Mouse (Mus musculus) lung, postnatal 10 days (tissue): ENCODE data around the gene Spata20.
A peak's percentile ranks its signal among the peaks of the same experiment; 100 is the strongest.

Experiments
- DNase-seq: peaks from one replicate; pipeline ENCODE4 v3.0.0; 2021

Gene Spata20

DNA sequence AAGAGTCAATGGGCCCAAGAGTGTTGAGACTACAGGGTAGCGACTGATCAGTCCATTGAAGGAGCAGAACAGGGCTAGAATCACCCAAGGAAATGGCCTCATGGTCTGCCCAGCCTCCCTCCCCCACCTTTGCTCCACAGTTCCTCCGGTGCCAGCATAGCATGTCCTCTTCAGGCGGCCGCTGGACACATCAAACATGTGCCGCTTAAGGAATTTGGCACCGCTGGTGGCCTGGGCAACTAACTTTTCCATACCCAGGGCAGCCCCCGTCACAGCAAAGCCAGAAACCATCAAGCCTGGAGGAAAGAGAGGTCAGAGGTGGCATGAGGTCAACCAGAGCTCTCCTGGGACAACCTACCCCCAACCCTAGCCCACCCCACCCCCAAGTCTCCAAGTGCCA is 4.0 kb downstream of the Spata20 start:
- DNase-seq, result no peak

DNA sequence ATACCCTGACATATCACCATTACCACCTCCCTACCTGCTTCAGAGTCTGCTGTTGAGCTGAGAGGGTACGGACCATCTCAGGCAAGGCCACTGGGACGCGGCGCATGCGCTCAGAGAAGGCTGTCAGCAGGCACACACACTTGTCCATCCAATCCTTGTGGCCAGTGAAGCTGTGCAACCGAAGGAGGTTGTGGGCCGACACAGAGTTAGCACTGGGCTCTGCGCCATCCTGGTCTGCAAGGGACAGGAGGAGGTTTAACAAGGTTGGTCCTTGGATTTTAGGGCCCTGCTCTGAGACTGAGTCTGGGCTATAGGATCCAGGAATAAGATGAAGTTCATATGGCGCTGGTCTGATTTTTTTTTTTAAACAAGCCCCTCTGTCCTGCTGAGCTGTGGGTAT is 5.6 kb downstream of the Spata20 start:
- no peak for DNase-seq

GRCm38 (mm10) chr11:94477651-94478050 is 8.3 kb downstream of the Spata20 start:
- DNase-seq, result no peak

- DNase-seq, result no peak
These were observed 10.3 kb downstream of the Spata20 start for GRCm38 (mm10) chr11:94475722-94476121.

DNA sequence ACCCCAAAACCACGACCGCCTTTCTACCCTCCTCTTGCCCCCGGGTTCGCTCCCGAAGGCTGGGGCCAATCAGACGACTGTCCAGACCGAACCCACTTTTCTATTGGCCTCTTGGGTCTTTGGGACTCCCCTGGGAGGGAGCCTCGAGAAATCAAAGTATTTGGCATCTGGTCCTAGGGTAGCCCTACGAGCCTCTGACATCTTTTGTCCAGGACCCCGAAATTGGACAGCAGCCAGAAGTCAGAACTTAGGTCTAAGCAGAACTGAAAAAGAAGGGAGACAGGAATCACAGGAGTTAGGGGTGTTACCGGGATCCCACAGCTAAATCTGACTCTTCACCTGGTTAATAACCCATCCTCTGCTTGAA is 11.5 kb downstream of the Spata20 start:
- no peak for DNase-seq

GRCm38 (mm10) chr11:94473707-94474543 is 12.1 kb downstream of the Spata20 start, which contains the start of gene Cacna1g:
TSS of gene Cacna1g (minus strand) at chr11:94474198.
- peak; percentile 95 for DNase-seq

DNA sequence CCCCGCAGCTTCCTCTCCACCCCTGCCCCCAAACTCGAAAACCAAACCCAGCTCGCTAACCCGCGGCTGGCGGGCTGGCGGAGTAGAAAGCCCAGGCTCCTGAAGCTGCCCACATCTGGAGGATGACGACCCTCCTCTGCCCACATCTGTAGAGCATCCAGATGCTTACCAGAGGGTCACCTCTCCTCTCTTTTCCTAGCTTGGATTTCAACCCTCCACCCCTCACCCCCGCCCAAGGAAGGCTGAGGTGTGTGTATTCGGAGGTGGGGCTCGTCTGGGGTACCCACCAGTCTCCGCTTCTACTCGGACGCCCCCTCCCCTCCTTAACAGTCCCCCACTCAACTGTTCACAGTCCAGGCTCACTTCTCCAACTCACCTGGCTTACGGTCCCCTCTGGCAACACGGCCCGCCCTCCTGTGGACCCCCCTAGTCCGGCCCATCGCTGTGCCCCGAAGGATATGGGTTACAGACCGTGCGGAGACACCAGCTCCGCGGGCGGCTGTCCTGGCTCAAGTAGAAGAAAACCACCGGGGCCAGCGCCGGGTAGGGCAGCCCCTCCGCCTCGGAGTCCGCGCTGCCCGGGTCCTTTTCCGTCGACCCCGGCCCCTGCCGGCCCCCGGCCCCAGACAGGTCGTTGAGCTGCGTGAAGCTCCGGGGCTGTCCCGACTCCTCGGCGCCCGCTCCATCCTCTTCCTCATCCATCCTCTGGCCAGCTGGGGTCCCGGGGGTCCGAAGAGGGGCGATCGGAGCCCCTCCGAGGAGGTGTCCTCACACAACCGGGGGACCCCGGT is 12.9 kb downstream of the Spata20 start:
- DNase-seq, result no peak

- DNase-seq, result no peak
These were observed 13.4 kb downstream of the Spata20 start for GRCm38 (mm10) chr11:94472585-94472915.

DNA sequence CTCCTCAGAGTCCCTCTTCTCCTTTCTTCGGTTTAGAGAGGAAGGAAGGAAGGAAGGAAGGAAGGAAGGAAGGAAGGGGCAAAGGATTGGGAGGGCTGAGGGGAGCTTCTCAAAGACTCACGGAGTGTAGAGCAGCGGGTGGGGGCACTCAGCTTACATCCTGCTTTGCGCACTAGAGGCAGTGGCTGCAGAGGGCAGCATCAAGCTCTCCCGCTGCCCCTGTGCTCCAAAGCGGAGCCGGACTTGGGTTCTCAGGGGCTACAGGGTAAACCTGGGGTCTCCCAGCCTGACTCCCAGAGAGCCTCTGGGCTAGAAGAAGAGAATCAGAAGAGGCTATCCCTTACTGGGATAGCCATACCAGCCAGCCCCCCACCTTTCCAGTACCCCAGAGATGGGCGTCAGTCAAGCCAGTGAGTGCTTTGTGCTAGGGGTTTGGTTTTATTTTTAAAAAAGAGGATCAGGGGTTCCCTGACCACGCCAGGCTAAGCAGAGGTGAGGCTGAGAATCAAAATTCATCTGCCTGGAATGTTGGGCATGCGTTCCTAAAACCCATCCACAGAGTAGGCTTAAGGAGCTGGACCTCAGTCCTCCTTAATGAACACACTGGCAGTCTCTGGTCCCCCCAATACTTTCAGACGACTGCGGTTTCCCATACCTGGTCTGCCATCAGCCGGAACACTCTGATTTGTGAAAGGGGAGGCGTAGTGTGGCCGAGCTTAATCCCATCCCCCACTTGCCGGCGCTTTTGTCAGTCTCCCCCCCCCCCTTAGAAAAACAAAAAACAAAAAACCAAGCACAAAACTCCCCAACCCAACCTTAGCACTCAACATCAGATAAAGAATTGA is 14.0 kb downstream of the Spata20 start:
- DNase-seq, result no peak

DNA sequence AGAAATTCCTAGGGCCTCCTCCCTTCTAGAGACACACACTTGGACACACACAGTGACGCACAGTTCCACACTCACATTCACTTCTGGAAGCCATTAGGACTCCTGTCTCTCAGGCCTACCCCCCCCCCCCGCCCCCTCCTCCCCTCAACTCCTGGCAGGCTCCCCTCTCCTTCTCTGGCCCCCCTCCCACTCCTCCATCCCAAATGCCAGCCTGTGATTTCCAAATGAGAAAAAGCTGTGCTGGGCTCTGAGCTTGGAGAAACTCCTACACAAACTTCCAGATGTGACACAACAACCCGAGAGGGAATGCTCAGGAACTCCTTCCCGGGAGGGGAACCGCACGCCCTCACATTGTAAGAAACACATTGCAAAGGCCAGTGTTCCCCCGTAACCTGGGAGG is 15.6 kb downstream of the Spata20 start:
- no peak for DNase-seq

GRCm38 (mm10) chr11:94469136-94470064 is 16.6 kb downstream of the Spata20 start:
- peak; percentile 76 for DNase-seq

- no peak for DNase-seq
These were observed 17.4 kb downstream of the Spata20 start for GRCm38 (mm10) chr11:94468582-94469064.

- DNase-seq, result no peak
These were observed 19.6 kb downstream of the Spata20 start for GRCm38 (mm10) chr11:94466333-94466855.

DNA sequence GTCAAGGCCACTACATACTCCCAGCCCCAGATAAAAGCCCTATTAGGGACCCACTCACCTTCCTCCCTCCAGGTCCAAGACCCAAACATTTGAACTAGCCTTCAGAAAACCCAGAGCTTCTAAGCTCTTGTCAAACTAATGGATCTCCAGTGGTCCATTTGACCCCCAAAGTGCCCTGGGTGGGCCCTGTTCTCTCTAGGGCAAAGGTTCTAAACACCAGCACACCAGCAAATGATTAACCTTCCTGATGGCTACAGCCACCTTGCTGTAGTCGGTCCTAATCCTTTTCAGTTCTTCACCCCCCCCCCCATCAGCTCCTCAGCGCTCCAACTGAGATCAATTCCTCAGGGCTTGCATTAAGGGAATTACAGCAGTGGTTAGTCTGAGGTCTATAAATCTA is 21.8 kb downstream of the Spata20 start:
- DNase-seq, result no peak

- DNase-seq, result no peak
These were observed 24.1 kb downstream of the Spata20 start for GRCm38 (mm10) chr11:94461856-94462255.

DNA sequence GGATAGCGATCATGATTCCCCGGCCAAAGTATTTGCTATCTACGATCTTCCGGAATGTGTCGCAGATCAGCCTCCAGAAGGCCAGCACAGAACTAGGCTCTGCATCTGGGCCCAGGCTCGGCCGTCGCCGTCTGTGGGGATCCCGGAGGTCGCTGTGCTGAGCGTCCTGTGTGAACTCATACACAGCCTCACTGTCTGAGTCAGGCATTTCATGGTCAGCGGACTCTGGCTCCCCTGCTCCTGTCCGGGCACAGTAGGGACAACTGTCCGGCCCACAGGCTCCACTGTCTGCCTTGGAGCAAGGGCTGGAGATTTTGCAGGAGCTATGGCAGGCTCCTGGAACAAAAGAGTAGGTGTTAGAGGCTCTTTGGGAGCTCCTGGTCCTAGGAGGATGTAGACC is 29.0 kb downstream of the Spata20 start:
- DNase-seq, result no peak

DNA sequence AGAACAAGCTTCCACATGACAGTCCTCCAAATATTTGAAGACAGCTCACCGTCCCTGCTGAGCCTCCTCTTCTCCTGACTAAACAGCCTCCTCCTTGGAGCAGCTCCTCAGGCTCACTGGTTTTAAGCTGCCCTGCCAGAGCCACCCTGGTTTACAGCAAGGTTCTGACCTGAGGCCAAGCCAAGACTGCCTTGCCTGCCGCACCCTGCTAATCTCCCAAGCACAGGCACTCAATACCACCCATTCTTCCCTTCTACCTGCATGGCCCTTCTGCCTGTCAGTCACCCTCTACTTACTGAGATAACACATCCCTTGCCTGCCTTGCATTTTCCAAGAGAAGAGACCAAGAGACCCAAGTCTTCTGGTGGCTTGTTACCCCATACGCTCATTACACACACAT is 29.6 kb downstream of the Spata20 start:
- no peak for DNase-seq

- DNase-seq, result no peak
These were observed 30.7 kb downstream of the Spata20 start for GRCm38 (mm10) chr11:94455161-94455820.

GRCm38 (mm10) chr11:94454756-94455155 is 31.2 kb downstream of the Spata20 start:
- no peak for DNase-seq

DNA sequence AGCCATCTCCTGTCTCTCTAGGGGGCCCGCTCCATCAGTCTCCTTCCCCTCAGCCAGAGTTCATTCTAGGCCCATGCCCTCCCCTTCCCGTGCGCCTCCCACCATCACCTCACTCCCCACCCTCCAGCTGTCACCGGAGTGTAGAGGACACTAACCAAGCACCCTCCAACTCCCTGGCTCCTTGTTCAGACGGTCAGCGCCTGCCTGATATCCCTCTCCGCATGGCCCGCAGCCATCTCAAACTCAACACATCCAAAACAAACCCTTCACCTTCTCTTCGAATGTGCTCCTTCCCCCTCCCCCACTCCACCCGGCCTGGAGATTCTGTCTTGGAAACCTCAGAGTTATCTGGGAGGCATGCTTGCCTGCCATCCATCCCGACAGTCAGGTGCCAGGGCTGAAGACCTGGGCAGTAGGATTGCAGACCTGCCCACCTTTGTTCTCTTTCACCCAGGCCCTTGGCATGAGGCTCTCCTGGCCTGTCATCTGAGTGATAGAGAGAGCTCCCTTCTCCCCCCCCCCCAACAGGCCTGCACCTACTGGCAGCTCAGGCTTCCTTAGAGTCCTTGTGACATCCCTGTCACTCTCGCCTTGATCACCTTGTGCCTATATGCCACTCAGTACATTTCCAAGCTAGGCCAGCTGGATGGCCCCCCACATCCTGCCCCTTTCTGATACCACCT is 34.7 kb downstream of the Spata20 start:
- DNase-seq, result peak; percentile 54

- no peak for DNase-seq
These were observed 36.1 kb downstream of the Spata20 start for GRCm38 (mm10) chr11:94449886-94450285.
